In genomic region chr1:73930411-73931134, GRCm38 (mm10) we compare ENCODE assay signal across 16 mouse cellular contexts.
DNase-seq lines count a peak whose midpoint lies in the region; ATAC-seq and TF ChIP-seq lines count a peak whose summit lies in the region.
"Had no signal": no experiment of that assay in that cellular context is flagged by ENCODE, and none has a peak within 500 bp of the region (broad histone marks: within the 10 kb centered on the region; RNA-seq: fewer than 3 reads in every experiment).

No protein-coding gene starts in this region.

- 62% methylated on average over 8 of the region's 8 CpGs for WGBS in heart, postnatal 0 days

- no peaks in the 10 kb centered on the region for H3K9me3 ChIP-seq in heart, postnatal 0 days (replicated peaks; ENCODE audit: control insufficient read depth, low read length)
- H3K9me3 ChIP-seq: embryonic facial prominence, embryonic 12.5 days; forebrain, embryonic 12.5 days; hindbrain, embryonic 15.5 days; limb, embryonic 10.5 days; midbrain, embryonic 15.5 days had no signal

- H3K27me3 ChIP-seq in heart, postnatal 0 days (ENCODE audit: control insufficient read depth, insufficient read depth, low read length) = no peaks in the 10 kb centered on the region
- H3K27me3 ChIP-seq: CH12.LX; embryonic facial prominence, embryonic 12.5 days; forebrain, embryonic 12.5 days; hindbrain, embryonic 15.5 days; midbrain, embryonic 15.5 days had no signal

- TF ChIP-seq CTCF in heart, postnatal 0 days (IDR thresholded peaks at IDR 0.05; ENCODE audit: low read depth) = no peak

- peaks cover 81% of the 10 kb centered on the region for H3K36me3 ChIP-seq in heart, postnatal 0 days (replicated peaks; ENCODE audit: control insufficient read depth, insufficient read depth, low read length)
- H3K36me3 ChIP-seq: hindbrain, embryonic 15.5 days; midbrain, embryonic 15.5 days had no signal

- H3K4me2 ChIP-seq in heart, postnatal 0 days (ENCODE audit: low read depth, low read length) = no peak overlapping the region
- H3K4me2 ChIP-seq: embryonic facial prominence, embryonic 12.5 days; forebrain, embryonic 12.5 days; hindbrain, embryonic 15.5 days; midbrain, embryonic 15.5 days had no signal

- peak; percentile 36 for ATAC-seq in heart, postnatal 0 days (ENCODE audit: insufficient read depth, low read depth)
- ATAC-seq: liver, postnatal 0 days; midbrain, embryonic 15.5 days had no signal

- peaks cover 30% of the 10 kb centered on the region for H3K4me1 ChIP-seq in heart, postnatal 0 days (ENCODE audit: control insufficient read depth, insufficient read depth)
- H3K4me1 ChIP-seq: embryonic facial prominence, embryonic 12.5 days; hindbrain, embryonic 15.5 days; midbrain, embryonic 15.5 days had no signal

- H3K4me3 ChIP-seq in heart, postnatal 0 days (ENCODE audit: low read depth, low read length) = no peak overlapping the region
- H3K4me3 ChIP-seq: embryonic facial prominence, embryonic 12.5 days; forebrain, embryonic 12.5 days; hindbrain, embryonic 15.5 days; limb, embryonic 10.5 days; midbrain, embryonic 15.5 days had no signal

- no peak overlapping the region for H3K9ac ChIP-seq in heart, postnatal 0 days (replicated peaks; ENCODE audit: low read depth, low read length)
- H3K9ac ChIP-seq: embryonic facial prominence, embryonic 12.5 days; forebrain, embryonic 12.5 days; hindbrain, embryonic 15.5 days; liver, postnatal 0 days; midbrain, embryonic 15.5 days had no signal

- no peak for TF ChIP-seq EP300 in heart, postnatal 0 days (IDR thresholded peaks at IDR 0.05; ENCODE audit: low read depth)

- peak overlapping the region; percentile 87 for H3K27ac ChIP-seq in heart, postnatal 0 days (ENCODE audit: low read depth)
- H3K27ac ChIP-seq: embryonic facial prominence, embryonic 12.5 days; forebrain, embryonic 12.5 days; hindbrain, embryonic 15.5 days; limb, embryonic 10.5 days; midbrain, embryonic 15.5 days had no signal

- peak; percentile 60 for DNase-seq in heart, postnatal 0 days (ENCODE audit: low spot score)
- DNase-seq in heart, adult 8-10 months (ENCODE audit: low spot score) = no peak
- peak; percentile 34 for DNase-seq in ZHBTc4 (ENCODE audit: low read depth, low spot score)
- peak; percentile 90 to 95 for DNase-seq in kidney, adult 8-10 months
- DNase-seq in lung, postnatal 36 days = peak; percentile 72
- no peak for DNase-seq in cerebellum, postnatal 10 days
- DNase-seq in urinary bladder, postnatal 25 days (ENCODE audit: low spot score) = no peak
- DNase-seq: cerebellum, adult 9-10 months; liver, postnatal 0 days; right cerebral cortex, adult 18-20 months had no signal

Comparison
In these comparisons a context has a peak if more than half of its experiments do, and no peak if none do; other contexts are left out.
1. DNase-seq: peak in heart, postnatal 0 days (single experiment), ZHBTc4 (single experiment), kidney, adult 8-10 months (2 of 2) and lung, postnatal 36 days (single experiment); none in heart, adult 8-10 months (single experiment), cerebellum, postnatal 10 days (0 of 2) and urinary bladder, postnatal 25 days (single experiment).